In the genomic region with DNA sequence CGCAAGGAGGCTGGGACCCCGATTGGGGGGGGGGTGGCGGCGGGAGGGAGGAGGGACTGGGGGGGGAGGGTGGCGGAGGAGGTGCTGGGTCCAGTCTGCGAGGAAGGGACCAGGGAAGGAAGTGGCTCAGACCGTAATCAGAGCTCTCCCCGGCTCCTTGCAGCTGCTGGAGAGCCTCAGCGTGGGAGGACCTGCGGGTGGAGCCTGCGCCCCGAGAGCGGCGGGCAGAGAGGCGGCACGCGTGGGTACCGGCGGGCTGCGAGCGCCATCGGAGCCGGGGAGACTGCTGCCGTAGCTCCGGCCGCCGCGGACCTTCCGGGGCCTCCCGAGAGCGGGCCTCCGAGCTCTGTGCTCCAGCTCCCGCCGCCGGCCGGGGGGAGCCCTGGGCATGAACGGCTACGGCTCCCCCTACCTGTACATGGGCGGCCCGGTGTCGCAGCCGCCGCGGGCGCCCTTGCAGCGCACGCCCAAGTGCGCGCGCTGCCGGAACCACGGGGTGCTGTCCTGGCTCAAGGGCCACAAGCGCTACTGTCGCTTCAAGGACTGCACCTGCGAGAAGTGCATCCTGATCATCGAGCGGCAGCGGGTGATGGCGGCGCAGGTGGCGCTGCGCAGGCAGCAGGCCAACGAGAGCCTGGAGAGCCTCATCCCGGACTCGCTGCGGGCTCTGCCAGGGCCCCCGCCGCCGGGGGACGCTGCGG, we compare ENCODE assay signal across 8 mouse cellular contexts. TPM values are rescaled to one million over a fixed set of nuclear protein-coding genes. Genes with fewer than 3 reads are reported as not detected.
DNase-seq lines count a peak whose midpoint lies in the region; ATAC-seq and TF ChIP-seq lines count a peak whose summit lies in the region.

No protein-coding gene starts in this region.

- no peak for TF ChIP-seq CTCF in midbrain, postnatal 0 days (IDR thresholded peaks at IDR 0.05)

- no peak overlapping the region for H3K27ac ChIP-seq in intestine, embryonic 15.5 days
- no peak overlapping the region for H3K27ac ChIP-seq in midbrain, postnatal 0 days (ENCODE audit: low read depth, low read length)

- peak overlapping the region; percentile 80 for H3K4me2 ChIP-seq in intestine, embryonic 15.5 days (replicated peaks)
- H3K4me2 ChIP-seq in midbrain, postnatal 0 days (ENCODE audit: low read depth, low read length, poor library complexity, severe bottlenecking): peak overlapping the region; percentile 32

- no peaks in the 10 kb centered on the region for H3K36me3 ChIP-seq in intestine, embryonic 15.5 days
- no peaks in the 10 kb centered on the region for H3K36me3 ChIP-seq in midbrain, postnatal 0 days (ENCODE audit: insufficient read depth, low read length)

- no peak for ATAC-seq in cerebellum, adult (ENCODE audit: insufficient number of reproducible peaks, low FRiP score, low TSS enrichment)
- ATAC-seq in intestine, embryonic 15.5 days: peak; percentile 68
- peak; percentile 51 for ATAC-seq in midbrain, postnatal 0 days (ENCODE audit: low FRiP score)

- intact Hi-C loops in left cerebral cortex, postnatal 4 days (cut with DNase I): no loop called here

- peak overlapping the region; percentile 34 for H3K4me3 ChIP-seq in intestine, embryonic 15.5 days (replicated peaks)
- H3K4me3 ChIP-seq in midbrain, postnatal 0 days (ENCODE audit: low read depth, low read length): peak overlapping the region; percentile 18

- peaks cover 22% of the 10 kb centered on the region for H3K4me1 ChIP-seq in intestine, embryonic 15.5 days (replicated peaks)
- H3K4me1 ChIP-seq in midbrain, postnatal 0 days (ENCODE audit: insufficient read depth, low read length): peaks cover 5% of the 10 kb centered on the region; the same call in 1 of the 2 replicates

- peaks cover 91% of the 10 kb centered on the region for H3K27me3 ChIP-seq in intestine, embryonic 15.5 days (replicated peaks)
- H3K27me3 ChIP-seq in midbrain, postnatal 0 days (ENCODE audit: insufficient read depth, low read length): peaks cover 81% of the 10 kb centered on the region

- WGBS in intestine, embryonic 15.5 days: under 1% methylated on average over 64 of the region's 71 CpGs
- WGBS in midbrain, postnatal 0 days: under 1% methylated on average over 39 of the region's 71 CpGs

- H3K9ac ChIP-seq in intestine, embryonic 15.5 days: peak overlapping the region; percentile 23; the same call in 1 of the 2 replicates
- H3K9ac ChIP-seq in midbrain, postnatal 0 days (replicated peaks; ENCODE audit: low read length, poor library complexity, severe bottlenecking): no peak overlapping the region

- peak; percentile 11 to 35 for DNase-seq in cerebellum, adult 18-20 months
- DNase-seq in right cerebral cortex, adult 18-20 months: peak; percentile 21
- DNase-seq in right cerebral cortex, postnatal 36 days (ENCODE audit: low spot score in 2 of 2): no peak
- no peak for DNase-seq in midbrain, postnatal 0 days (ENCODE audit: low spot score)
- DNase-seq in ovary, postnatal 10 days (ENCODE audit: low spot score): no peak
- no peak for DNase-seq in left cerebral cortex, postnatal 4 days

- H3K9me3 ChIP-seq in intestine, embryonic 15.5 days: no peaks in the 10 kb centered on the region
- H3K9me3 ChIP-seq in midbrain, postnatal 0 days (ENCODE audit: low read length): no peaks in the 10 kb centered on the region

RNA-seq across cellular contexts. Expression of a gene that starts 0.5 kb away (rescaled TPM):
- 0.30 and 0.41 TPM in 2 replicates for polyA plus RNA-seq in intestine, embryonic 15.5 days (2015; fragmentation: Nextera tagmentation; extraction: Ambion mirVana)
- 0.93 TPM in 1 of 2 replicates, not detected in the other for total RNA-seq in midbrain, postnatal 0 days (2014; rRNA removed)
- polyA plus RNA-seq in midbrain, postnatal 0 days (2015; fragmentation: Nextera tagmentation; extraction: Ambion mirVana): 0.06 TPM in 1 of 2 replicates, not detected in the other
- total RNA-seq in left cerebral cortex, postnatal 4 days (2021): under 1 TPM; 0.18 to 0.20 TPM

Comparison
In these comparisons a context has a peak if more than half of its experiments do, and no peak if none do; other contexts are left out.
1. DNase-seq: peak in cerebellum, adult 18-20 months (2 of 2) and right cerebral cortex, adult 18-20 months (single experiment); none in right cerebral cortex, postnatal 36 days (0 of 2), midbrain, postnatal 0 days (single experiment), ovary, postnatal 10 days (single experiment) and left cerebral cortex, postnatal 4 days (single experiment).